ENCODE assay signal across 14 mouse cellular contexts in the genomic region with DNA sequence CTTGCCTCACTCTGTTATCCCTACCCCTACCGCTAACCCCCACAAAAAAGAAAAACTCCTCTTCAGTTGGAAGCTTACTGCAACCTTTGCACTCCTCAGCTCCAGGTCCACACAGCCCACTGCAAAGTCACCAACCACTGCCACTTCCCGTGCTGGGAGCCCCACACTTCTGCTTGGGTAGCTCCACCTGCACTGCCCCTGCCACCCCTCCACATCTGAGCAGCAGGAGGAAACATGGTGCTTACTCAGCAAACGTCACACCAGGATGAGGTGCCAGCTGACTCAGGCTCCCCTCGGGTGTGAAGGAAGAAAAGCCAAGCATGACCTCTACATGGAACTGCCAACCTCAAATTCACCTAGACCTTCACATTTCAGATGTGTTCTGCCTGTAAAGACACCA. TPM values are rescaled to one million over a fixed set of nuclear protein-coding genes. Genes with fewer than 3 reads are reported as not detected.
DNase-seq lines count a peak whose midpoint lies in the region; ATAC-seq and TF ChIP-seq lines count a peak whose summit lies in the region.
"Had no signal": no experiment of that assay in that cellular context is flagged by ENCODE, and none has a peak within 500 bp of the region (broad histone marks: within the 10 kb centered on the region; RNA-seq: fewer than 3 reads in every experiment).

No protein-coding gene starts in this region.

- 50% methylated on average over 4 of the region's 4 CpGs for WGBS in intestine, postnatal 0 days
- WGBS in intestine, embryonic 16.5 days: 69% methylated on average over 4 of the region's 4 CpGs
- WGBS in neural tube, embryonic 15.5 days: 89% methylated on average over 4 of the region's 4 CpGs

- H3K9me3 ChIP-seq in intestine, postnatal 0 days (ENCODE audit: control insufficient read depth): no peaks in the 10 kb centered on the region
- H3K9me3 ChIP-seq in intestine, embryonic 16.5 days (ENCODE audit: control insufficient read depth, low read length): no peaks in the 10 kb centered on the region
- H3K9me3 ChIP-seq in neural tube, embryonic 15.5 days (replicated peaks): no peaks in the 10 kb centered on the region
- H3K9me3 ChIP-seq: hindbrain, embryonic 10.5 days had no signal

- no peak overlapping the region for H3K9ac ChIP-seq in intestine, postnatal 0 days (ENCODE audit: low read depth, low read length)
- H3K9ac ChIP-seq in intestine, embryonic 16.5 days (ENCODE audit: low read depth, low read length): no peak overlapping the region
- no peak overlapping the region for H3K9ac ChIP-seq in neural tube, embryonic 15.5 days (replicated peaks)
- H3K9ac ChIP-seq: liver, embryonic 14.5 days had no signal

- H3K4me1 ChIP-seq in intestine, postnatal 0 days (replicated peaks; ENCODE audit: control insufficient read depth, insufficient read depth, low read length): 0 out of 2 replicates have a peak, but pooled peaks cover 6% of the 10 kb centered on the region
- H3K4me1 ChIP-seq in intestine, embryonic 16.5 days (ENCODE audit: control insufficient read depth, insufficient read depth, low read length): peaks cover 7% of the 10 kb centered on the region
- H3K4me1 ChIP-seq in neural tube, embryonic 15.5 days: peaks cover 20% of the 10 kb centered on the region

- H3K4me3 ChIP-seq in intestine, postnatal 0 days (ENCODE audit: low read depth, low read length): no peak overlapping the region
- H3K4me3 ChIP-seq in intestine, embryonic 16.5 days (ENCODE audit: low read length): no peak overlapping the region
- no peak overlapping the region for H3K4me3 ChIP-seq in neural tube, embryonic 15.5 days (replicated peaks)
- H3K4me3 ChIP-seq: hindbrain, embryonic 10.5 days had no signal

- peak; percentile 41; the same call in 1 of the 2 replicates for ATAC-seq in intestine, postnatal 0 days
- no peak for ATAC-seq in intestine, embryonic 16.5 days
- ATAC-seq in megakaryocyte, adult 5-6 weeks (ENCODE audit: poor library complexity, severe bottlenecking): peak; percentile 73
- no peak for ATAC-seq in neural tube, embryonic 15.5 days (ENCODE audit: low FRiP score)
- ATAC-seq: midbrain, embryonic 16.5 days had no signal

- H3K4me2 ChIP-seq in intestine, postnatal 0 days (replicated peaks; ENCODE audit: low read depth): no peak overlapping the region
- no peak overlapping the region for H3K4me2 ChIP-seq in intestine, embryonic 16.5 days (ENCODE audit: low read depth, low read length)
- no peak overlapping the region for H3K4me2 ChIP-seq in neural tube, embryonic 15.5 days

- no peak for TF ChIP-seq CTCF in intestine, postnatal 0 days (IDR thresholded peaks at IDR 0.05; ENCODE audit: low read depth)

- H3K27me3 ChIP-seq in intestine, postnatal 0 days (replicated peaks; ENCODE audit: control insufficient read depth, insufficient read depth, low read length): no peaks in the 10 kb centered on the region
- no peaks in the 10 kb centered on the region for H3K27me3 ChIP-seq in intestine, embryonic 16.5 days (replicated peaks; ENCODE audit: control insufficient read depth, insufficient read depth, low read length)
- no peaks in the 10 kb centered on the region for H3K27me3 ChIP-seq in neural tube, embryonic 15.5 days (replicated peaks)

- intact Hi-C loops in left cerebral cortex, postnatal 25 days (cut with DNase I): no loop called here

- peak; percentile 48 for DNase-seq in T-cell, adult 2 months (ENCODE audit: low spot score)
- DNase-seq in thymus, postnatal 14 days: peak; percentile 85
- DNase-seq in left cerebral cortex, postnatal 25 days (ENCODE audit: low spot score in 2 of 2): no peak
- no peak for DNase-seq in layer of hippocampus, adult 9-11 months
- DNase-seq: cerebellum, postnatal 10 days; left cerebral cortex, postnatal 4 days; lung, postnatal 36 days had no signal

- H3K27ac ChIP-seq in intestine, postnatal 0 days (ENCODE audit: low read depth, low read length): no peak overlapping the region
- no peak overlapping the region for H3K27ac ChIP-seq in intestine, embryonic 16.5 days (ENCODE audit: low read length)
- H3K27ac ChIP-seq in neural tube, embryonic 15.5 days (replicated peaks): no peak overlapping the region
- H3K27ac ChIP-seq: hindbrain, embryonic 10.5 days; liver, embryonic 14.5 days had no signal

- peaks cover 10% of the 10 kb centered on the region for H3K36me3 ChIP-seq in intestine, postnatal 0 days (ENCODE audit: control insufficient read depth, insufficient read depth)
- no peaks in the 10 kb centered on the region; the same call in 1 of the 2 replicates for H3K36me3 ChIP-seq in intestine, embryonic 16.5 days (ENCODE audit: control insufficient read depth, insufficient read depth, low read length)
- peaks cover 16% of the 10 kb centered on the region; the same call in 1 of the 2 replicates for H3K36me3 ChIP-seq in neural tube, embryonic 15.5 days

RNA-seq across cellular contexts. Expression of gene Brf1, which starts 6.4 kb away (rescaled TPM):
- 17.9 and 21.3 TPM in 2 replicates for polyA plus RNA-seq in intestine, postnatal 0 days (2015; fragmentation: Nextera tagmentation; extraction: Ambion mirVana)
- 36.5 and 41.6 TPM in 2 replicates for polyA plus RNA-seq in intestine, embryonic 16.5 days (2015; fragmentation: Nextera tagmentation; extraction: Ambion mirVana)
- total RNA-seq in megakaryocyte, adult 5-6 weeks (2015): 20.2 and 25.3 TPM in 2 replicates
- total RNA-seq in megakaryocyte, adult 5-6 weeks (2017): 37.0 and 43.6 TPM in 2 replicates
- total RNA-seq in left cerebral cortex, postnatal 25 days (2021): 10 to 100 TPM; 45.0 to 50.4 TPM
- 44.1 and 49.3 TPM in 2 replicates for polyA plus RNA-seq in neural tube, embryonic 15.5 days (2015; fragmentation: Nextera tagmentation; extraction: Ambion mirVana)

RNA-seq across cellular contexts. Expression of gene Btbd6, which starts 17.9 kb away (rescaled TPM):
- polyA plus RNA-seq in intestine, postnatal 0 days (2015; fragmentation: Nextera tagmentation; extraction: Ambion mirVana): 13.1 and 13.3 TPM in 2 replicates
- polyA plus RNA-seq in intestine, embryonic 16.5 days (2015; fragmentation: Nextera tagmentation; extraction: Ambion mirVana): 20.2 and 20.9 TPM in 2 replicates
- total RNA-seq in megakaryocyte, adult 5-6 weeks (2015): 4.2 and 5.9 TPM in 2 replicates
- total RNA-seq in megakaryocyte, adult 5-6 weeks (2017): 2.4 and 4.0 TPM in 2 replicates
- 10 to 100 TPM; 55.9 to 60.9 TPM for total RNA-seq in left cerebral cortex, postnatal 25 days (2021)
- 46.3 and 50.0 TPM in 2 replicates for polyA plus RNA-seq in neural tube, embryonic 15.5 days (2015; fragmentation: Nextera tagmentation; extraction: Ambion mirVana)

RNA-seq across cellular contexts. Expression of gene Pacs2, which starts 20.2 kb away (rescaled TPM):
- 5.1 and 5.2 TPM in 2 replicates for polyA plus RNA-seq in intestine, postnatal 0 days (2015; fragmentation: Nextera tagmentation; extraction: Ambion mirVana)
- polyA plus RNA-seq in intestine, embryonic 16.5 days (2015; fragmentation: Nextera tagmentation; extraction: Ambion mirVana): 7.3 and 9.8 TPM in 2 replicates
- total RNA-seq in megakaryocyte, adult 5-6 weeks (2015): 55.1 TPM in 2 replicates
- 36.5 and 37.5 TPM in 2 replicates for total RNA-seq in megakaryocyte, adult 5-6 weeks (2017)
- 10 to 100 TPM; 63.3 to 79.9 TPM for total RNA-seq in left cerebral cortex, postnatal 25 days (2021)
- polyA plus RNA-seq in neural tube, embryonic 15.5 days (2015; fragmentation: Nextera tagmentation; extraction: Ambion mirVana): 21.9 and 27.6 TPM in 2 replicates

RNA-seq across cellular contexts. Expression of gene Nudt14, which starts 52.2 kb away (rescaled TPM):
- polyA plus RNA-seq in intestine, postnatal 0 days (2015; fragmentation: Nextera tagmentation; extraction: Ambion mirVana): 90.6 and 92.1 TPM in 2 replicates
- polyA plus RNA-seq in intestine, embryonic 16.5 days (2015; fragmentation: Nextera tagmentation; extraction: Ambion mirVana): 100 and 102 TPM in 2 replicates
- total RNA-seq in megakaryocyte, adult 5-6 weeks (2015): 9.7 and 10.5 TPM in 2 replicates
- 11.4 and 11.9 TPM in 2 replicates for total RNA-seq in megakaryocyte, adult 5-6 weeks (2017)
- total RNA-seq in left cerebral cortex, postnatal 25 days (2021): 10 to 100 TPM; 10.8 to 11.5 TPM
- polyA plus RNA-seq in neural tube, embryonic 15.5 days (2015; fragmentation: Nextera tagmentation; extraction: Ambion mirVana): 62.4 and 66.8 TPM in 2 replicates

Comparison
In these comparisons a context has a peak if more than half of its experiments do, and no peak if none do; other contexts are left out.
1. ATAC-seq: peak in intestine, postnatal 0 days (single experiment) and megakaryocyte, adult 5-6 weeks (single experiment); none in intestine, embryonic 16.5 days (single experiment) and neural tube, embryonic 15.5 days (single experiment).
2. DNase-seq: peak in T-cell, adult 2 months (single experiment) and thymus, postnatal 14 days (single experiment); none in left cerebral cortex, postnatal 25 days (0 of 2) and layer of hippocampus, adult 9-11 months (single experiment).